Mouse (Mus musculus) thymus, adult 2 months (tissue): Measurements from ENCODE around the gene Brca2. TPM values are rescaled to one million over a fixed set of nuclear protein-coding genes. Genes with fewer than 3 reads are reported as not detected.

Source experiments
- DNase-seq: peaks from one replicate; pipeline ENCODE4 v3.0.0; 2021
- H3K27ac ChIP-seq: fragments of 200-500 bp; 2 replicates; pipeline ENCODE4 v1.5.1; 2012; ENCODE audit warnings: low read length, control low read depth; ENCODE audit not compliant: control insufficient read depth, insufficient read depth
- H3K27me3 ChIP-seq: fragments of 200-500 bp; 2 replicates; pipeline ENCODE4 v1.6.1; 2012; ENCODE audit warnings: mild to moderate bottlenecking, low read length, moderate library complexity, mixed read lengths; ENCODE audit not compliant: control insufficient read depth, insufficient read depth
- H3K36me3 ChIP-seq: fragments of 200-500 bp; 2 replicates; pipeline ENCODE4 v1.6.1; 2012; ENCODE audit warnings: mild to moderate bottlenecking, low read length, moderate library complexity; ENCODE audit not compliant: control insufficient read depth, insufficient read depth
- H3K4me1 ChIP-seq: fragments of 200-500 bp; replicated peaks from 2 replicates; pipeline ENCODE4 v1.6.1; 2012; ENCODE audit warnings: low read length; ENCODE audit not compliant: control insufficient read depth, insufficient read depth
- H3K4me3 ChIP-seq: fragments of 200-500 bp; 2 replicates; pipeline ENCODE4 v1.5.1; 2012; ENCODE audit warnings: mild to moderate bottlenecking, low read length, control low read depth, moderate library complexity; ENCODE audit not compliant: control insufficient read depth, insufficient read depth
- CTCF ChIP-seq: fragments of 200-500 bp; IDR thresholded peaks from 2 replicates; pipeline ENCODE4 v1.5.1; 2012; ENCODE audit warnings: mild to moderate bottlenecking, control low read depth, low read length, moderate library complexity, borderline replicate concordance; ENCODE audit not compliant: control insufficient read depth, poor library complexity, insufficient read depth; ENCODE audit errors: extremely low read depth
- POLR2A ChIP-seq: fragments of 200-500 bp; IDR thresholded peaks from 2 replicates; pipeline ENCODE4 v1.6.1; 2012; ENCODE audit warnings: mild to moderate bottlenecking, low read length, control low read depth, moderate library complexity; ENCODE audit not compliant: control insufficient read depth, poor library complexity, insufficient read depth; ENCODE audit errors: extremely low read depth
- WGBS: fragments of 180-500 bp; shearing (Covaris S2); methylation state at CpG from one replicate; pipeline ENCODE4 v1.1.7; 2018; 5-methylcytosine and 5-hydroxymethylcytosine counted together
- polyA plus RNA-seq: library from polyadenylated mRNA; depleted of rRNA; stranded (reverse); fragments of >200 nt; gene quantifications from 2 replicates; pipeline ENCODE4 v1.2.3, GENCODE M21; 2012

Brca2 gene
- polyA plus RNA-seq, 1 experiment = 7.6 TPM

GRCm38 (mm10) chr5:150595366-150596016 lies 73.1 kb downstream of the Brca2 start:
- DNase-seq = peak; percentile 13
- Histone ChIP-seq H3K4me1 (peaks cover 37% of the 10 kb centered on the region), H3K4me3 (no peak overlapping the region), H3K27me3 (no peaks in the 10 kb centered on the region), H3K36me3 (no peaks in the 10 kb centered on the region), H3K27ac (no peak overlapping the region)
- no peak for TF ChIP-seq POLR2A
- no peak for TF ChIP-seq CTCF
- WGBS = 37% methylated on average over 11 of the region's 11 CpGs

GRCm38 (mm10) chr5:150597088-150597487 lies 74.7 kb downstream of the Brca2 start, which contains the start of gene N4bp2l1:
Gene N4bp2l1, minus strand, starts transcription at chr5:150597188.
- Histone ChIP-seq H3K27me3 (no peaks in the 10 kb centered on the region), H3K27ac (peak within 1 kb of the TSS; percentile 77; the same call in 1 of the 2 replicates), H3K4me3 (no peak within 1 kb of the TSS), H3K4me1 (peaks cover 44% of the 10 kb centered on the region), H3K36me3 (no peaks in the 10 kb centered on the region)
- DNase-seq = no peak
- TF ChIP-seq CTCF (no peak), POLR2A (no peak)
- WGBS = 98% methylated on average over 7 of the region's 7 CpGs

GRCm38 (mm10) chr5:150598202-150599119 lies 76.0 kb downstream of the Brca2 start:
- peak; percentile 24 for DNase-seq
- TF ChIP-seq CTCF (no peak), POLR2A (no peak)
- WGBS = 11% methylated on average over 21 of the region's 21 CpGs
- H3K4me3 ChIP-seq = peak overlapping the region; percentile 34
- no peaks in the 10 kb centered on the region for H3K27me3 ChIP-seq
- peak overlapping the region; percentile 77 for H3K27ac ChIP-seq
- H3K36me3 ChIP-seq = no peaks in the 10 kb centered on the region
- peaks cover 36% of the 10 kb centered on the region for H3K4me1 ChIP-seq

GRCm38 (mm10) chr5:150599301-150600294 lies 77.2 kb downstream of the Brca2 start:
- TF ChIP-seq POLR2A (no peak), CTCF (no peak)
- 38% methylated on average over 13 of the region's 13 CpGs for WGBS
- peaks cover 34% of the 10 kb centered on the region for H3K4me1 ChIP-seq

GRCm38 (mm10) chr5:150600554-150601440 lies 78.4 kb downstream of the Brca2 start:
- Histone ChIP-seq H3K36me3 (no peaks in the 10 kb centered on the region), H3K27me3 (no peaks in the 10 kb centered on the region), H3K27ac (peak overlapping the region; percentile 84), H3K4me3 (peak overlapping the region; percentile 42), H3K4me1 (peaks cover 31% of the 10 kb centered on the region)
- TF ChIP-seq POLR2A = no peak
- no peak for TF ChIP-seq CTCF
- DNase-seq = peak; percentile 50
- 10% methylated on average over 20 of the region's 20 CpGs for WGBS

More at GRCm38 (mm10) chr5:150599301-150600294, 77.2 kb downstream of the Brca2 start:
- peak; percentile 8 for DNase-seq
- H3K27me3 ChIP-seq = no peaks in the 10 kb centered on the region
- peak overlapping the region; percentile 84; the same call in 1 of the 2 replicates for H3K27ac ChIP-seq
- peak overlapping the region; percentile 29 for H3K4me3 ChIP-seq
- no peaks in the 10 kb centered on the region for H3K36me3 ChIP-seq
